Mouse (Mus musculus): Measurements from ENCODE around the gene Olfr228.
"Not testable (repeated sequence)": the region's sequence is repeated elsewhere in the genome, so short reads cannot be mapped to it uniquely, and the experiment has no call there.

Gene Olfr228

GRCm38 (mm10) chr2:86487286-86487685 lies at the start of gene Olfr228:
Olfr228 (minus strand) TSS chr2:86487386.
- in situ Hi-C loops (cut with MboI, MseI): no loop called here

GRCm38 (mm10) chr2:86530991-86531390 lies 43.8 kb upstream of the Olfr228 start:
- in situ Hi-C loops (cut with MboI, MseI): no loop called here

GRCm38 (mm10) chr2:86508161-86508560 lies 21.0 kb upstream of the Olfr228 start, which contains the start of gene Olfr1076:
Olfr1076 (plus strand) TSS chr2:86508461.
- in situ Hi-C loops (cut with MboI, MseI): no loop called here

- in situ Hi-C loops (cut with MboI, MseI): loop anchor here (5.0 kb wide), 2 partner anchors 737 to 747 kb away; partner anchors contain the start of gene Olfr1009 (in 1 of the 2)
Observed at GRCm38 (mm10) chr2:86464442-86465109, 22.6 kb downstream of the Olfr228 start.

GRCm38 (mm10) chr2:86460434-86460833 lies 26.8 kb downstream of the Olfr228 start:
- in situ Hi-C loops (cut with MboI, MseI): loop anchor here in 1 of 2 experiments (5.0 kb wide), 1 partner anchor 733 kb away; no protein-coding TSS in a partner anchor

- in situ Hi-C loops (cut with MboI, MseI): no loop called here
Observed at GRCm38 (mm10) chr2:86456169-86456568, 31.0 kb downstream of the Olfr228 start, which contains the start of gene Olfr1066. Olfr1066 (minus strand) TSS chr2:86456269.

GRCm38 (mm10) chr2:86450491-86450890 lies 36.7 kb downstream of the Olfr228 start, which contains the start of gene Olfr1065:
Olfr1065 (minus strand) TSS chr2:86450591.
- in situ Hi-C loops (cut with MboI, MseI): not testable (repeated sequence)

- in situ Hi-C loops (cut with MboI, MseI): not testable (repeated sequence)
Observed at GRCm38 (mm10) chr2:86442101-86442500, 45.1 kb downstream of the Olfr228 start.

Measured in T-helper 17 cell (primary cell).